Mouse (Mus musculus) heart, adult 2 months (tissue): Measurements from ENCODE around the gene Camta1. TPM values are rescaled to one million over a fixed set of nuclear protein-coding genes. Genes with fewer than 3 reads are reported as not detected.

Experiments used
- DNase-seq, 2 experiments: peaks; one replicate each; pipeline ENCODE4 v3.0.0; 2021
- H3K27ac ChIP-seq: fragments of 200-600 bp; 2 replicates; pipeline ENCODE4 v1.8.1; 2022
- H3K27me3 ChIP-seq: fragments of 200-500 bp; 2 replicates; pipeline ENCODE4 v1.6.1; 2012; ENCODE audit warnings: mild to moderate bottlenecking, low read length, inconsistent platforms, mixed read lengths; ENCODE audit not compliant: control insufficient read depth, insufficient read depth
- H3K36me3 ChIP-seq: fragments of 200-500 bp; 2 replicates; pipeline ENCODE4 v1.6.1; 2012; ENCODE audit warnings: low read length, inconsistent platforms; ENCODE audit not compliant: control insufficient read depth, insufficient read depth
- H3K4me1 ChIP-seq: fragments of 200-500 bp; 2 replicates; pipeline ENCODE4 v1.6.1; 2011; ENCODE audit warnings: low read length; ENCODE audit not compliant: control insufficient read depth, insufficient read depth
- H3K4me3 ChIP-seq: fragments of 200-600 bp; 2 replicates; pipeline ENCODE4 v1.8.1; 2022
- H3K79me2 ChIP-seq: fragments of 200-500 bp; replicated peaks from 2 replicates; pipeline ENCODE4 v1.6.1; 2012; ENCODE audit warnings: mild to moderate bottlenecking, inconsistent platforms, low read length, moderate library complexity, mixed read lengths; ENCODE audit not compliant: control insufficient read depth, insufficient read depth
- H3K9ac ChIP-seq: fragments of 200-500 bp; 2 replicates; pipeline ENCODE4 v1.6.1; 2012; ENCODE audit warnings: low read depth, mild to moderate bottlenecking, control low read depth, inconsistent platforms, low read length, mixed read lengths
- CTCF ChIP-seq: fragments of 200-600 bp; IDR thresholded peaks from 2 replicates; pipeline ENCODE4 v1.8.1; 2022; ENCODE audit warnings: antibody characterized with exemption, mild to moderate bottlenecking, moderate library complexity
- EP300 ChIP-seq: fragments of 200-500 bp; IDR thresholded peaks from 2 replicates; pipeline ENCODE4 v1.6.1; 2011; ENCODE audit warnings: low read depth, low read length, control low read depth; ENCODE audit not compliant: insufficient read depth
- POLR2A ChIP-seq: fragments of 200-500 bp; IDR thresholded peaks from 2 replicates; pipeline ENCODE4 v1.6.1; 2011; ENCODE audit warnings: mild to moderate bottlenecking, low read depth, low read length, control low read depth; ENCODE audit not compliant: insufficient read depth
- WGBS: fragments of 180-500 bp; shearing (Covaris S2); methylation state at CpG from one replicate; pipeline ENCODE4 v1.1.7; 2018; 5-methylcytosine and 5-hydroxymethylcytosine counted together
- intact Hi-C: fragments of 180-260 bp; cut with DNase I; formaldehyde crosslinking; loops from one replicate; pipeline ENCODE4 v1.15.1; 2025
- polyA plus RNA-seq: library from polyadenylated mRNA; depleted of rRNA; stranded (reverse); fragments of >200 nt; gene quantifications from 2 replicates; pipeline ENCODE4 v1.2.3, GENCODE M21; 2012
- total RNA-seq, 2 experiments: library from RNA; stranded (reverse); gene quantifications; 2 replicates each; pipeline ENCODE4 v1.2.3; 2021

The Camta1 gene
- total and polyA plus RNA-seq, 3 experiments, result 39.4 to 234 (median 208) TPM

DNA sequence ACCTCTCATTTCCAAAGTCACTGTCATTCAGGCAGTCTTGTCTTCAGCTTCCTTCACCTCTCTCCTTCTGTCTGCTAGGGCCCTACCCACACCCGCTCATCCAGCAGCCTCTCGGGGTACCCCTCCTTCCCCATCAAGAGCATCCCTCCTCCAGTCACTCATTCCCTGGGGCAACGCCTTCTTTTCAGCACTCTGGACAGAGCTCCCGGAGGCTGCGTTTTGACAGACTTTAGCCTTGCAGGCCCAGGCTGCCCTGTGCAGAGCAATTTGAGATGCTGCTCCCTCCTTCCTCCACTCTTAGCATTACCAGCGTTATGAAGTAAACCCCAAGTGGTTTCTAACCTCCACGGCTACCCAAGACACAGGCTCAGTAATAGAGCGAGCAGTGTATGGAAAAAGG, 675.2 kb downstream of the Camta1 start:
- Histone ChIP-seq H3K4me3 (no peak overlapping the region), H3K79me2 (no peaks in the 10 kb centered on the region), H3K27me3 (no peaks in the 10 kb centered on the region), H3K4me1 (no peaks in the 10 kb centered on the region), H3K36me3 (no peaks in the 10 kb centered on the region), H3K9ac (no peak overlapping the region), H3K27ac (no peak overlapping the region)
- intact Hi-C loops, result no loop called here
- 10% methylated on average over 8 of the region's 8 CpGs for WGBS
- no peak for TF ChIP-seq EP300
- no peak for TF ChIP-seq CTCF
- TF ChIP-seq POLR2A, result no peak
- DNase-seq, result peak; percentile 28 to 59

DNA sequence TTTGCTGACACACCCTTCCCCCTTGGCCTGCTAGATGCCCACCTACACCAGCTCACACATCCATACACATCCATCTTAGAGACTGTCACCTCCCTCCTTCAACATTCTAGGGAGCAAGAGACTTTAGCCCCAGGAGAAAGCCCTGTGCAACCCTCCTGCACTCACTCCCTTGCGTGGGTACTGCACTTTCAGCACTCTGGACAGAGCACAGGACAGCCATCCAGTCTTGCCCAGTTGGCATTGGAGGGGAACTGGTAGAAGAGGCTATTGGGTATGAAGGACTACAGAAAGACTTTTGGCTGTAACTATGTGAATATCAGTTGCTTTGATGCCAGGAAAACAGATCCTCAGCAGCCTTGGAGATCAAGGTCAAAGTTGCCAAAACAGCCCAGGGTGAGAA, 675.9 kb downstream of the Camta1 start:
- peaks cover 1% of the 10 kb centered on the region; the same call in 1 of the 2 replicates for H3K4me1 ChIP-seq
- no peak for TF ChIP-seq POLR2A
- no peak for TF ChIP-seq EP300
- TF ChIP-seq CTCF, result no peak
- intact Hi-C loops, result no loop called here
- H3K27ac ChIP-seq, result no peak overlapping the region
- no peaks in the 10 kb centered on the region for H3K27me3 ChIP-seq
- H3K36me3 ChIP-seq, result no peaks in the 10 kb centered on the region
- no peak for DNase-seq
- no peaks in the 10 kb centered on the region for H3K79me2 ChIP-seq
- WGBS, result 22% methylated on average over 1 of the region's 1 CpGs
- no peak overlapping the region for H3K4me3 ChIP-seq
- H3K9ac ChIP-seq, result no peak overlapping the region

DNA sequence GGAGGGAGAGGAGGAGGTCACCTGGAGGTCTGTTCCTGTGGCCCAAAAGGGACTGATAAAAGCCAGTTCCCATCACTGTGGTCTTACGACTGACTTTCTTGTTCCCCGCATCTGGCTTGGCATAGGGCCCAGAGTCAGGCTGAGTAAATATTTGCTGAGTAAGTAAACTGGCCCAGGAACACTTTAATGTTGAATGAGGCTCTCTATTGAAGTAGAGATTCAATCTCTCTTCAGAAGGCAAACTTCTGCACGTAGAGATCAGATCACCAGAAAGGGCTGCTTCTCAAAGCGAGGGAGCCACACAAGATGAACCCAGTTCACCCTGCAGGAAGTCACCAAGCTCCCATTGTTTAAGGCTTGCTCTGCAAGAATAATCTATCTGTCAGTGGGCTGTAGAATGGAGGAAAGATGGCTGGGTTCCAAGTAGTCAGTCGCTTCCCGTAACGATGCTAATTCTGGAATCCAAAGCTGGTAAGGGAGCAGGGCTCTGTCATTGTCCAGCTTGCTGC, 681.2 kb downstream of the Camta1 start:
- no peak overlapping the region for H3K9ac ChIP-seq
- no peaks in the 10 kb centered on the region for H3K27me3 ChIP-seq
- TF ChIP-seq EP300 (no peak), POLR2A (no peak), CTCF (no peak)
- H3K4me1 ChIP-seq, result peaks cover 11% of the 10 kb centered on the region
- no peak for DNase-seq
- H3K4me3 ChIP-seq, result no peak overlapping the region
- no peaks in the 10 kb centered on the region for H3K79me2 ChIP-seq
- no peak overlapping the region for H3K27ac ChIP-seq
- intact Hi-C loops, result no loop called here
- no peaks in the 10 kb centered on the region for H3K36me3 ChIP-seq
- 9% methylated on average over 7 of the region's 7 CpGs for WGBS

DNA sequence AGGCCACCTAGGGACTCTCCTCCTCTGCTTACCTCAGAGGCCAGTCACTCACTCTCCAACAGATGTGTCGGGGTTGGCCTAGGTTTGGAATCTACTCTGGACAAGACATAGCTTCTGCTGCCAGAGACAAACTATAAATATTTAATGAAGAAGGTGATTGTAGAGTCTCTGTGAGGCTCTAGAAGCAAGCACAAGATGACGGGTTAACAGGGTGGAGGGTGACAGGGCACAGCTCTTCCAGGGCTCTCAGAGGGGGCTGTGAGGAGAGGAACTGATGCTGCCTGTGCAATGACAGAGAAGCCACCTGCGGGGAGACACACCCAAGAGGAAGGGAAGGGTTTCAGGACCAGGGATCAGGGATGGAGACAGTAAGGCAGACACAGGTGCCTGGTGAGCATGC, 682.0 kb downstream of the Camta1 start:
- H3K27ac ChIP-seq, result no peak overlapping the region
- intact Hi-C loops, result no loop called here

DNA sequence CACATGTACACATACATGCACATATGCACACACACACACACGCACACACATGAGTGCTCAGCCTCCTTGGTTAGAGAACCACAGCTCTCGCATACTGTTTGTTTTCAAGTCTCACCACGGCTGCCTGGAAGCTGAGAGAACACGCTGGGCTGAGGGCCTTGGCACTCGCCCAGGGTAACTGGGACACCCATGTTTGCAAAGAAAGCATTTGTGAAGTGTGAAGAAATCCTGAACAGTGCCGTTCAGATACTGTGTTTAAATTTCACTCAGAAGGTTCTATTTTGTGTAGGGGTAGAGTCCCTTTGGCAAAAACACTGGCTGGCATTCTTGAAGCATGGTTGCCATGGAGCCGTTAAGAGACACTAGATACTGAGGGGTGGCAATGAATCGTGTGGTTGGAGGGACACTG, 682.7 kb downstream of the Camta1 start:
- Histone ChIP-seq H3K4me3 (no peak overlapping the region), H3K27me3 (no peaks in the 10 kb centered on the region), H3K79me2 (no peaks in the 10 kb centered on the region), H3K36me3 (no peaks in the 10 kb centered on the region), H3K9ac (no peak overlapping the region), H3K27ac (no peak overlapping the region), H3K4me1 (peaks cover 11% of the 10 kb centered on the region)
- DNase-seq, result peak in 1 of 2 experiments; percentile 40
- TF ChIP-seq POLR2A, result no peak
- TF ChIP-seq EP300, result no peak
- TF ChIP-seq CTCF, result no peak
- intact Hi-C loops, result no loop called here
- WGBS, result 40% methylated on average over 8 of the region's 8 CpGs

More for the DNA sequence above, 682.0 kb downstream of the Camta1 start:
- H3K36me3 ChIP-seq, result no peaks in the 10 kb centered on the region
- no peaks in the 10 kb centered on the region for H3K27me3 ChIP-seq
- H3K4me1 ChIP-seq, result peaks cover 11% of the 10 kb centered on the region
- TF ChIP-seq CTCF, result no peak
- no peak for TF ChIP-seq EP300
- TF ChIP-seq POLR2A, result no peak
- H3K9ac ChIP-seq, result no peak overlapping the region
- WGBS, result 48% methylated on average over 3 of the region's 3 CpGs
- no peak overlapping the region for H3K4me3 ChIP-seq
- no peak for DNase-seq
- no peaks in the 10 kb centered on the region for H3K79me2 ChIP-seq

DNA sequence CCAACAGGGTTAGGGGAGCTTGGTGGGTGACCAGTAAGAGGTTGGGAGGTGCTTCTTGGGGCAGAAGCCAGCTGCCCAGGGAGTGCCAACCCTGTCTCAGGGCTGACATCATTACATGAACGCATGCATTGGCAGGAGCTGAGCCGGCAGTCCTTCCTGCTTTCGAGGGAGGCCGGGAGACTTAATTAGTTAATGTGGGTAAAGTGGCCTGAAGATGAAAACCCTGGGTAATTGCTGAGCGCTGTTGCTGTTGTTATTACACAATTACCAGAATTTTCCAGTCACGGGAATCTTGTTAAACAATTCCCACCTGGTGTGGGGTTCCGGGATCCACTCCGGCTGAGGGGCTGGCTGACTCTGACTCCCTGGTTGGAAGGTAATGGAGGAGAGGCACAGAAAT, 689.1 kb downstream of the Camta1 start:
- Histone ChIP-seq H3K36me3 (no peaks in the 10 kb centered on the region), H3K27me3 (no peaks in the 10 kb centered on the region), H3K79me2 (no peaks in the 10 kb centered on the region), H3K4me3 (no peak overlapping the region), H3K4me1 (no peaks in the 10 kb centered on the region), H3K27ac (no peak overlapping the region), H3K9ac (no peak overlapping the region)
- WGBS, result 79% methylated on average over 8 of the region's 8 CpGs
- intact Hi-C loops, result no loop called here
- no peak for TF ChIP-seq EP300
- TF ChIP-seq CTCF, result no peak
- no peak for DNase-seq
